Mouse (Mus musculus) spleen, adult 2 months (tissue): ENCODE data around the gene Nceh1. TPM values are rescaled to one million over a fixed set of nuclear protein-coding genes. Genes with fewer than 3 reads are reported as not detected.

Experiments used
- DNase-seq, 2 experiments: peaks; one replicate each; pipeline versions ENCODE4 v3.0.0 to v3.0.0-alpha.2; 2012 to 2021; ENCODE audit warnings: low spot score in 2 of 2, low read depth in 1 of 2
- H3K27ac ChIP-seq: fragments of 200-500 bp; 2 replicates; pipeline ENCODE4 v1.5.1; 2012; ENCODE audit warnings: low read length, inconsistent platforms; ENCODE audit not compliant: insufficient read depth
- H3K27me3 ChIP-seq: fragments of 200-500 bp; 2 replicates; pipeline ENCODE4 v1.6.1; 2012; ENCODE audit warnings: mild to moderate bottlenecking, moderate library complexity, low read length, inconsistent platforms; ENCODE audit not compliant: control insufficient read depth, insufficient read depth
- H3K36me3 ChIP-seq: fragments of 200-500 bp; 2 replicates; pipeline ENCODE4 v1.6.1; 2012; ENCODE audit warnings: mild to moderate bottlenecking, low read length, inconsistent platforms; ENCODE audit not compliant: control insufficient read depth, insufficient read depth
- H3K4me1 ChIP-seq: fragments of 200-500 bp; 2 replicates; pipeline ENCODE4 v1.6.1; 2011; ENCODE audit warnings: inconsistent platforms; ENCODE audit not compliant: control insufficient read depth, insufficient read depth, insufficient read length
- H3K4me3 ChIP-seq: fragments of 200-500 bp; 2 replicates; pipeline ENCODE4 v1.5.1; 2011; ENCODE audit warnings: mild to moderate bottlenecking, inconsistent platforms; ENCODE audit not compliant: insufficient read depth, insufficient read length; ENCODE audit errors: extremely low read depth
- CTCF ChIP-seq: fragments of 200-500 bp; IDR thresholded peaks from 2 replicates; pipeline ENCODE4 v1.5.1; 2011; ENCODE audit warnings: mild to moderate bottlenecking, inconsistent platforms; ENCODE audit not compliant: insufficient read depth, insufficient read length, insufficient replicate concordance; ENCODE audit errors: extremely low read depth
- POLR2A ChIP-seq: fragments of 200-500 bp; IDR thresholded peaks from 2 replicates; pipeline ENCODE4 v1.6.1; 2011; ENCODE audit warnings: low read depth, low read length, inconsistent platforms
- WGBS: fragments of 180-500 bp; shearing (Covaris S2); methylation state at CpG from one replicate; pipeline ENCODE4 v1.1.7; 2018; 5-methylcytosine and 5-hydroxymethylcytosine counted together
- polyA plus RNA-seq: library from polyadenylated mRNA; depleted of rRNA; stranded (reverse); fragments of >200 nt; gene quantifications from 2 replicates; pipeline ENCODE4 v1.2.3, GENCODE M21; 2012

Gene Nceh1
- polyA plus RNA-seq, 1 experiment: 23.0 TPM

GRCm38 (mm10) chr3:27196529-27196928 is 13.8 kb downstream of the Nceh1 start:
- DNase-seq: no peak
- WGBS: 91% methylated on average over 1 of the region's 1 CpGs
- Histone ChIP-seq H3K4me1 (peaks cover 14% of the 10 kb centered on the region; the same call in 1 of the 2 replicates), H3K27ac (no peak overlapping the region), H3K4me3 (no peak overlapping the region), H3K36me3 (no peaks in the 10 kb centered on the region), H3K27me3 (no peaks in the 10 kb centered on the region)
- TF ChIP-seq CTCF (no peak), POLR2A (no peak)

GRCm38 (mm10) chr3:27197816-27198215 is 15.1 kb downstream of the Nceh1 start:
- no peak for DNase-seq
- TF ChIP-seq CTCF (no peak), POLR2A (no peak)

GRCm38 (mm10) chr3:27199120-27199519 is 16.4 kb downstream of the Nceh1 start:
- H3K27me3 ChIP-seq: no peaks in the 10 kb centered on the region
- DNase-seq: no peak
- no peak overlapping the region for H3K27ac ChIP-seq
- WGBS: 87% methylated on average over 7 of the region's 7 CpGs
- TF ChIP-seq POLR2A (no peak), CTCF (no peak)
- peaks cover 4% of the 10 kb centered on the region; the same call in 1 of the 2 replicates for H3K4me1 ChIP-seq
- H3K4me3 ChIP-seq: no peak overlapping the region
- H3K36me3 ChIP-seq: no peaks in the 10 kb centered on the region

More at GRCm38 (mm10) chr3:27197816-27198215, 15.1 kb downstream of the Nceh1 start:
- Histone ChIP-seq H3K4me3 (no peak overlapping the region), H3K36me3 (no peaks in the 10 kb centered on the region), H3K4me1 (peaks cover 14% of the 10 kb centered on the region; the same call in 1 of the 2 replicates), H3K27me3 (no peaks in the 10 kb centered on the region), H3K27ac (no peak overlapping the region)
- 38% methylated on average over 5 of the region's 5 CpGs for WGBS

DNA sequence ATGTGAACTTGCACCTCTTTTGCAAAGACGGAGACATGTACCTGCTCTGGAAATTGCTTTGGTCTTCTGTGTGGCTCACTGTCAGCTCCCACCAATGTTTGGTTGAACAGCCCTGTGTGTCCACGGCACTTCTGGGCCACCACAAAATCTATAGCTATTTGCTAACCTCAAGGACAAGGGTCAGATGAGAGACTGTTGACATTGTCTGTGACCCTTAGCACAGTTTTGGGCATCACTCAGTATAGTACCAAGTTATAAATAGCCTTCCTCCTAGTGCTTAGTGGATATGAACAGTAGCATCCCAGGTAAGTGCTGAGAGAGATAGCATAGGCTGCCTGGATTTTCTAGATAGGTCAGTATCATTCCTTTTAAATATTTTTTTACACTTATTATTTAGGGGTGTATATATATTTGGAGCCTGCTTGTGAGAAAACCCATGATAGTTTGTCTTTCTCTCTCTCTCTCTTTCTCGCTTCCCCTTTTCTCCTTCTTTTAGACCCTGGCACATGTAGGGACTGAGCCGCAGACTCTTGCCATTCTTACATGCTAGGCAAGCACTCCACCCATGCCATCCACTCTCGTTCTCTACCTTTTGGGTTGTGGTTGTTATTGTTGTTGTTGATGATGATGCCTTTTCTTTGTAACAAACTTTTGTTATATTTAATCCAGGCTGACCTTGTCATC is 19.1 kb downstream of the Nceh1 start:
- no peak for TF ChIP-seq CTCF
- no peak for TF ChIP-seq POLR2A
- DNase-seq: no peak
- H3K4me1 ChIP-seq: no peaks in the 10 kb centered on the region; the same call in 1 of the 2 replicates
- 77% methylated on average over 5 of the region's 5 CpGs for WGBS
- no peak overlapping the region for H3K27ac ChIP-seq
- no peak overlapping the region for H3K4me3 ChIP-seq
- no peaks in the 10 kb centered on the region for H3K27me3 ChIP-seq
- H3K36me3 ChIP-seq: no peaks in the 10 kb centered on the region

GRCm38 (mm10) chr3:27205068-27205467 is 22.3 kb downstream of the Nceh1 start:
- TF ChIP-seq CTCF (no peak), POLR2A (no peak)
- H3K27me3 ChIP-seq: no peaks in the 10 kb centered on the region
- H3K4me3 ChIP-seq: no peak overlapping the region
- no peaks in the 10 kb centered on the region for H3K36me3 ChIP-seq
- DNase-seq: no peak
- WGBS: 73% methylated on average over 5 of the region's 5 CpGs
- H3K27ac ChIP-seq: no peak overlapping the region
- no peaks in the 10 kb centered on the region for H3K4me1 ChIP-seq

GRCm38 (mm10) chr3:27205514-27206220 is 22.9 kb downstream of the Nceh1 start:
- Histone ChIP-seq H3K27ac (no peak overlapping the region), H3K36me3 (no peaks in the 10 kb centered on the region), H3K27me3 (no peaks in the 10 kb centered on the region), H3K4me3 (no peak overlapping the region), H3K4me1 (peaks cover 2% of the 10 kb centered on the region)
- WGBS: 83% methylated on average over 9 of the region's 9 CpGs
- no peak for TF ChIP-seq CTCF
- TF ChIP-seq POLR2A: no peak
- DNase-seq: no peak

DNA sequence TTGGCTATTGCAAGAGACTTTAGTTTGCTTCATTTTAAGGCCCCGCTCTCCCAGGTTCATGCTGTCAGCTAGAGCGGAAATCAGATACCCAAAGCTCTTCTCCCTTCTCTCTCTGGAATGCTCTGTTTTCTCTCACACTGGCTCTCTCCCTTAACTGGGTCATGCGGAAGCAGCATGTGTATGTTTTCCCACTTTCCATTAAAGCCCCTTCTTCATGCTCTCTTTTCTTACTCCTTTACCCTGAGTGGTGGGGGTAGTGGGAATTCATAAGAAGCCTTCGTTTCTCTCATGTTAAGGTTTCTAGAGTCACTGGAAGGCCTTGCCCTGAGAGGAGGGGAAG is 23.4 kb downstream of the Nceh1 start:
- Histone ChIP-seq H3K4me3 (no peak overlapping the region), H3K27ac (no peak overlapping the region), H3K36me3 (no peaks in the 10 kb centered on the region), H3K4me1 (peaks cover 2% of the 10 kb centered on the region), H3K27me3 (no peaks in the 10 kb centered on the region)
- TF ChIP-seq CTCF (no peak), POLR2A (no peak)
- DNase-seq: no peak
- WGBS: 90% methylated on average over 4 of the region's 4 CpGs
